Mouse (Mus musculus): ENCODE measurements around the gene Prr23a2.

DNA sequence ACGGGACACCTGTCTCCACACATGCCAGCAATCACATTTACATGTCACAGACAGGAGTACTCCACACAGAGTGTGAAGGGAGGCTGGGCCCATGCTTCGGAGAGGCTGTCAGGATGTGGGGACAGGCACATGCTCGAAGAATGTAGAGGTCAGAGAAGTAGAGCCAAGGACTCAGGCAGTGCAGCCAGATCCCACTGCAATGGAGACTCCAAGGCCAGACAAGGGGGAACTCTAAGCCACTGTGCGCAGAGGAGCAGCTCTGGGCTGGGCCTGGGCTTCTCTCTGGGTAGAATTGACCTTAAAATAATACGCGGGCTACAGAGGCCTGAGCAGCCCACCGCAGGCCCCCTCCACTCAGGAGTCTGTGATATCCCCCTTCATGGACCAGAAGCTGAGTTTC lies 38.7 kb upstream of the Prr23a2 start:
- TF ChIP-seq GATA1 (IDR thresholded peaks at IDR 0.05; ENCODE audit: low read length) (no peak), TAL1 (IDR thresholded peaks at IDR 0.05; ENCODE audit: low read length) (no peak)
